Mouse (Mus musculus) macrophage (primary cell): ENCODE data around the gene Ppp1r12a. TPM values are rescaled to one million over a fixed set of nuclear protein-coding genes. Genes with fewer than 3 reads are reported as not detected.

Source experiments
- H3K27ac ChIP-seq: fragments of 350-480 bp; formaldehyde crosslinking; 2 replicates; pipeline ENCODE4 v1.9.0; 2021
- H3K36me3 ChIP-seq: fragments of 350-480 bp; formaldehyde crosslinking; 2 replicates; pipeline ENCODE4 v1.9.0; 2021; ENCODE audit errors: inconsistent target
- H3K4me3 ChIP-seq: fragments of 350-480 bp; formaldehyde crosslinking; 2 replicates; pipeline ENCODE4 v1.9.0; 2021; ENCODE audit errors: inconsistent target
- H3K79me2 ChIP-seq: fragments of 350-480 bp; formaldehyde crosslinking; 2 replicates; pipeline ENCODE4 v1.9.0; 2021; ENCODE audit errors: inconsistent target
- WGBS: methylation state at CpG from one replicate; pipeline ENCODE4 v1.1.7; 2026; ENCODE audit warnings: inconsistent platforms; ENCODE audit not compliant: missing documents; 5-methylcytosine and 5-hydroxymethylcytosine counted together
- polyA plus RNA-seq: library from polyadenylated mRNA; stranded (reverse); fragments of 250-400 nt; gene quantifications from 3 replicates; pipeline ENCODE4 v1.2.4, GENCODE M21; 2018; ENCODE audit warnings: inconsistent platforms

Gene Ppp1r12a
- polyA plus RNA-seq, 1 experiment from 2014 or later, result 123 TPM

GRCm38 (mm10) chr10:108299828-108300227, 137.8 kb downstream of the Ppp1r12a start:
- Histone ChIP-seq H3K27ac (no peak overlapping the region), H3K79me2 (no peaks in the 10 kb centered on the region), H3K36me3 (no peaks in the 10 kb centered on the region), H3K4me3 (no peak overlapping the region)
- 80% methylated on average over 11 of the region's 11 CpGs for WGBS

- Histone ChIP-seq H3K36me3 (no peaks in the 10 kb centered on the region), H3K79me2 (no peaks in the 10 kb centered on the region), H3K27ac (no peak overlapping the region), H3K4me3 (no peak overlapping the region)
- 9% methylated on average over 19 of the region's 19 CpGs for WGBS
Observed at GRCm38 (mm10) chr10:108300843-108301242, 138.8 kb downstream of the Ppp1r12a start.

- H3K4me3 ChIP-seq, result no peak overlapping the region
- no peaks in the 10 kb centered on the region for H3K36me3 ChIP-seq
- H3K27ac ChIP-seq, result no peak overlapping the region
- no peaks in the 10 kb centered on the region for H3K79me2 ChIP-seq
- 87% methylated on average over 9 of the region's 11 CpGs for WGBS
Observed at GRCm38 (mm10) chr10:108307772-108308171, 145.8 kb downstream of the Ppp1r12a start.

GRCm38 (mm10) chr10:108310195-108310594, 148.2 kb downstream of the Ppp1r12a start:
- Histone ChIP-seq H3K79me2 (no peaks in the 10 kb centered on the region), H3K36me3 (no peaks in the 10 kb centered on the region), H3K4me3 (no peak overlapping the region), H3K27ac (no peak overlapping the region)
- WGBS, result 90% methylated on average over 5 of the region's 5 CpGs

GRCm38 (mm10) chr10:108311396-108311795, 149.4 kb downstream of the Ppp1r12a start:
- H3K27ac ChIP-seq, result no peak overlapping the region
- H3K36me3 ChIP-seq, result no peaks in the 10 kb centered on the region
- 87% methylated on average over 3 of the region's 3 CpGs for WGBS
- H3K79me2 ChIP-seq, result no peaks in the 10 kb centered on the region
- H3K4me3 ChIP-seq, result no peak overlapping the region

- Histone ChIP-seq H3K27ac (no peak overlapping the region), H3K36me3 (no peaks in the 10 kb centered on the region), H3K79me2 (no peaks in the 10 kb centered on the region), H3K4me3 (no peak overlapping the region)
- WGBS, result 91% methylated on average over 6 of the region's 6 CpGs
Observed at GRCm38 (mm10) chr10:108313845-108314244, 151.9 kb downstream of the Ppp1r12a start.

- H3K4me3 ChIP-seq, result no peak overlapping the region
- H3K79me2 ChIP-seq, result no peaks in the 10 kb centered on the region
- 84% methylated on average over 7 of the region's 8 CpGs for WGBS
- H3K27ac ChIP-seq, result no peak overlapping the region
- H3K36me3 ChIP-seq, result no peaks in the 10 kb centered on the region
Observed at GRCm38 (mm10) chr10:108314396-108314795, 152.4 kb downstream of the Ppp1r12a start.

- Histone ChIP-seq H3K79me2 (no peaks in the 10 kb centered on the region), H3K4me3 (no peak overlapping the region), H3K36me3 (no peaks in the 10 kb centered on the region), H3K27ac (no peak overlapping the region)
- WGBS, result 93% methylated on average over 6 of the region's 7 CpGs
Observed at GRCm38 (mm10) chr10:108315236-108315635, 153.2 kb downstream of the Ppp1r12a start.

- 89% methylated on average over 7 of the region's 7 CpGs for WGBS
- Histone ChIP-seq H3K79me2 (no peaks in the 10 kb centered on the region), H3K27ac (no peak overlapping the region), H3K36me3 (no peaks in the 10 kb centered on the region), H3K4me3 (no peak overlapping the region)
Observed at GRCm38 (mm10) chr10:108328356-108328755, 166.4 kb downstream of the Ppp1r12a start.

- 87% methylated on average over 12 of the region's 12 CpGs for WGBS
- Histone ChIP-seq H3K36me3 (no peaks in the 10 kb centered on the region), H3K79me2 (no peaks in the 10 kb centered on the region), H3K4me3 (no peak overlapping the region), H3K27ac (no peak overlapping the region)
Observed at GRCm38 (mm10) chr10:108328983-108329382, 167.0 kb downstream of the Ppp1r12a start.

GRCm38 (mm10) chr10:108329771-108330170, 167.8 kb downstream of the Ppp1r12a start:
- Histone ChIP-seq H3K27ac (no peak overlapping the region), H3K36me3 (no peaks in the 10 kb centered on the region), H3K79me2 (no peaks in the 10 kb centered on the region), H3K4me3 (no peak overlapping the region)
- WGBS, result 88% methylated on average over 5 of the region's 5 CpGs

- WGBS, result 20% methylated on average over 10 of the region's 10 CpGs
- Histone ChIP-seq H3K36me3 (no peaks in the 10 kb centered on the region), H3K4me3 (no peak overlapping the region), H3K79me2 (no peaks in the 10 kb centered on the region), H3K27ac (no peak overlapping the region)
Observed at GRCm38 (mm10) chr10:108330964-108331363, 169.0 kb downstream of the Ppp1r12a start.

GRCm38 (mm10) chr10:108331784-108332561, 170.0 kb downstream of the Ppp1r12a start, which contains the start of gene Pawr:
TSS of gene Pawr (plus strand) at chr10:108332121.
- Histone ChIP-seq H3K4me3 (no peak within 1 kb of the TSS), H3K27ac (no peak within 1 kb of the TSS)

GRCm38 (mm10) chr10:108332571-108333541, 170.9 kb downstream of the Ppp1r12a start:
- Histone ChIP-seq H3K27ac (no peak overlapping the region), H3K4me3 (no peak overlapping the region), H3K36me3 (no peaks in the 10 kb centered on the region), H3K79me2 (no peaks in the 10 kb centered on the region)
- under 1% methylated on average over 101 of the region's 129 CpGs for WGBS

More at GRCm38 (mm10) chr10:108331784-108332561, 170.0 kb downstream of the Ppp1r12a start, which contains the start of gene Pawr:
- H3K36me3 ChIP-seq, result no peaks in the 10 kb centered on the region
- no peaks in the 10 kb centered on the region for H3K79me2 ChIP-seq
- WGBS, result under 1% methylated on average over 58 of the region's 85 CpGs

- no peak overlapping the region for H3K27ac ChIP-seq
- H3K36me3 ChIP-seq, result no peaks in the 10 kb centered on the region
- no peak overlapping the region for H3K4me3 ChIP-seq
- no peaks in the 10 kb centered on the region for H3K79me2 ChIP-seq
- WGBS, result 18% methylated on average over 12 of the region's 12 CpGs
Observed at GRCm38 (mm10) chr10:108333642-108334041, 171.6 kb downstream of the Ppp1r12a start.
